In genomic region chr10:82863827-82864226, GRCm38 (mm10) we compare ENCODE assay signal across 14 mouse cellular contexts. TPM values are rescaled to one million over a fixed set of nuclear protein-coding genes. Genes with fewer than 3 reads are reported as not detected.
DNase-seq lines count a peak whose midpoint lies in the region; ATAC-seq lines count a peak whose summit lies in the region.
"Had no signal": no experiment of that assay in that cellular context is flagged by ENCODE, and none has a peak within 500 bp of the region (broad histone marks: within the 10 kb centered on the region; RNA-seq: fewer than 3 reads in every experiment).

No protein-coding gene starts in this region.

- H3K4me1 ChIP-seq in neural tube, embryonic 13.5 days (replicated peaks), result peaks cover 49% of the 10 kb centered on the region
- peaks cover 41% of the 10 kb centered on the region for H3K4me1 ChIP-seq in neural tube, embryonic 15.5 days

- H3K27ac ChIP-seq in neural tube, embryonic 13.5 days (replicated peaks), result no peak overlapping the region
- no peak overlapping the region for H3K27ac ChIP-seq in neural tube, embryonic 15.5 days (replicated peaks)
- H3K27ac ChIP-seq: forebrain, embryonic 10.5 days; midbrain, embryonic 13.5 days; neural tube, embryonic 12.5 days had no signal

- H3K9me3 ChIP-seq in neural tube, embryonic 13.5 days, result no peaks in the 10 kb centered on the region
- no peaks in the 10 kb centered on the region for H3K9me3 ChIP-seq in neural tube, embryonic 15.5 days (replicated peaks)
- H3K9me3 ChIP-seq: forebrain, embryonic 10.5 days; midbrain, embryonic 13.5 days; neural tube, embryonic 12.5 days had no signal

- no peak overlapping the region for H3K4me3 ChIP-seq in neural tube, embryonic 13.5 days
- H3K4me3 ChIP-seq in neural tube, embryonic 15.5 days (replicated peaks), result no peak overlapping the region
- H3K4me3 ChIP-seq: forebrain, embryonic 10.5 days; midbrain, embryonic 13.5 days; neural tube, embryonic 12.5 days had no signal

- ATAC-seq in neural tube, embryonic 13.5 days (ENCODE audit: low read depth), result no peak
- ATAC-seq in neural tube, embryonic 15.5 days (ENCODE audit: low FRiP score), result no peak
- ATAC-seq: CD4-positive, CD25-positive, alpha-beta regulatory T cell, adult 4 months; midbrain, embryonic 13.5 days; Patski had no signal

- peak overlapping the region; percentile 27 for H3K9ac ChIP-seq in neural tube, embryonic 13.5 days
- no peak overlapping the region for H3K9ac ChIP-seq in neural tube, embryonic 15.5 days (replicated peaks)
- H3K9ac ChIP-seq: neural tube, embryonic 12.5 days had no signal

- no peak overlapping the region for H3K4me2 ChIP-seq in neural tube, embryonic 13.5 days
- no peak overlapping the region for H3K4me2 ChIP-seq in neural tube, embryonic 15.5 days

- WGBS in neural tube, embryonic 13.5 days, result 70% methylated on average over 7 of the region's 7 CpGs
- WGBS in neural tube, embryonic 15.5 days, result 67% methylated on average over 7 of the region's 7 CpGs

- DNase-seq in gastrocnemius, adult 18-20 months (ENCODE audit: low spot score), result peak; percentile 39
- no peak for DNase-seq in gastrocnemius, postnatal 4 days (ENCODE audit: low spot score in 2 of 2)
- DNase-seq in gastrocnemius, adult 8-10 months (ENCODE audit: low spot score in 2 of 2), result peak; percentile 14 to 69
- peak; percentile 53 for DNase-seq in thymus, postnatal 25 days
- DNase-seq in adrenal gland, postnatal 4 days (ENCODE audit: low spot score in 2 of 2), result no peak
- DNase-seq in kidney, adult 18-20 months, result no peak
- DNase-seq: lung, postnatal 10 days had no signal

- peaks cover 19% of the 10 kb centered on the region for H3K36me3 ChIP-seq in neural tube, embryonic 13.5 days
- peaks cover 19% of the 10 kb centered on the region for H3K36me3 ChIP-seq in neural tube, embryonic 15.5 days

- no peaks in the 10 kb centered on the region for H3K27me3 ChIP-seq in neural tube, embryonic 13.5 days
- no peaks in the 10 kb centered on the region for H3K27me3 ChIP-seq in neural tube, embryonic 15.5 days (replicated peaks)
- H3K27me3 ChIP-seq: midbrain, embryonic 13.5 days; neural tube, embryonic 12.5 days; Patski had no signal

RNA-seq across cellular contexts. Expression of gene Eid3, which starts 2.6 kb away (rescaled TPM):
- 1 to 10 TPM in 1 of 2 experiments, under 1 TPM in 1; 0.90 to 1.1 TPM for total RNA-seq in gastrocnemius, adult 18-20 months (2021)
- 1 to 10 TPM; 1.8 to 2.1 TPM for total RNA-seq in gastrocnemius, postnatal 4 days (2021)
- polyA plus RNA-seq in neural tube, embryonic 13.5 days (2015; fragmentation: Nextera tagmentation; extraction: Ambion mirVana), result 0.24 TPM in 1 of 2 replicates, not detected in the other
- polyA plus RNA-seq in neural tube, embryonic 15.5 days (2015; fragmentation: Nextera tagmentation; extraction: Ambion mirVana), result 0.14 and 0.58 TPM in 2 replicates
- total RNA-seq in gastrocnemius, adult 8-10 months (2022), result 1 to 10 TPM in 2 of 4 experiments, under 1 TPM in 2; 0.63 to 1.1 (median 1.0) TPM
- 1 to 10 TPM; 4.1 to 5.8 TPM for total RNA-seq in adrenal gland, postnatal 4 days (2021)

RNA-seq across cellular contexts. Expression of gene Txnrd1, which starts 30.1 kb away (rescaled TPM):
- total RNA-seq in gastrocnemius, adult 18-20 months (2021), result 10 to 100 TPM; 52.6 to 65.1 TPM
- total RNA-seq in gastrocnemius, postnatal 4 days (2021), result 10 to 100 TPM; 42.2 to 43.2 TPM
- 112 and 124 TPM in 2 replicates for polyA plus RNA-seq in neural tube, embryonic 13.5 days (2015; fragmentation: Nextera tagmentation; extraction: Ambion mirVana)
- polyA plus RNA-seq in neural tube, embryonic 15.5 days (2015; fragmentation: Nextera tagmentation; extraction: Ambion mirVana), result 89.1 and 94.5 TPM in 2 replicates
- total RNA-seq in gastrocnemius, adult 8-10 months (2022), result 10 to 100 TPM; 56.7 to 79.1 (median 63.5) TPM
- total RNA-seq in adrenal gland, postnatal 4 days (2021), result 100 to 1,000 TPM in 1 of 2 experiments, 10 to 100 TPM in 1; 93.9 to 109 TPM

Comparison
In these comparisons a context has a peak if more than half of its experiments do, and no peak if none do; other contexts are left out.
1. DNase-seq: peak in gastrocnemius, adult 18-20 months (single experiment), gastrocnemius, adult 8-10 months (2 of 2) and thymus, postnatal 25 days (single experiment); none in gastrocnemius, postnatal 4 days (0 of 2), adrenal gland, postnatal 4 days (0 of 2) and kidney, adult 18-20 months (single experiment).